Mouse (Mus musculus): ENCODE measurements around the gene Usp18. TPM values are rescaled to one million over a fixed set of nuclear protein-coding genes. Genes with fewer than 3 reads are reported as not detected.

The Usp18 gene
- polyA plus RNA-seq, 1 experiment from 2014 or later, result 30.4 TPM

GRCm38 (mm10) chr6:121221876-121222597 lies 23.7 kb upstream of the Usp18 start:
- Histone ChIP-seq H3K27me3 (replicated peaks; ENCODE audit: insufficient read depth, low read length) (no peaks in the 10 kb centered on the region), H3K9me3 (ENCODE audit: low read length) (no peaks in the 10 kb centered on the region), H3K36me3 (ENCODE audit: insufficient read depth, low read length) (no peaks in the 10 kb centered on the region), H3K4me2 (replicated peaks; ENCODE audit: low read depth, low read length) (no peak overlapping the region), H3K9ac (replicated peaks; ENCODE audit: low read depth) (no peak overlapping the region), H3K27ac (ENCODE audit: low read length) (no peak overlapping the region), H3K4me3 (ENCODE audit: low read depth, low read length) (no peak overlapping the region), H3K4me1 (ENCODE audit: insufficient read depth, low read depth, low read length) (no peaks in the 10 kb centered on the region)
- 72% methylated on average over 8 of the region's 8 CpGs for WGBS
- DNase-seq (ENCODE audit: low spot score) (no peak), ATAC-seq (no peak)
- no peak for TF ChIP-seq CTCF (IDR thresholded peaks at IDR 0.05)
- TF ChIP-seq EP300 (IDR thresholded peaks at IDR 0.05), result no peak

- Histone ChIP-seq H3K9ac (replicated peaks; ENCODE audit: low read depth) (no peak overlapping the region), H3K4me2 (replicated peaks; ENCODE audit: low read depth, low read length) (no peak overlapping the region), H3K4me1 (ENCODE audit: insufficient read depth, low read depth, low read length) (no peaks in the 10 kb centered on the region), H3K36me3 (ENCODE audit: insufficient read depth, low read length) (no peaks in the 10 kb centered on the region), H3K4me3 (ENCODE audit: low read depth, low read length) (no peak overlapping the region), H3K27me3 (replicated peaks; ENCODE audit: insufficient read depth, low read length) (no peaks in the 10 kb centered on the region), H3K27ac (ENCODE audit: low read length) (no peak overlapping the region), H3K9me3 (ENCODE audit: low read length) (no peaks in the 10 kb centered on the region)
- WGBS, result 96% methylated on average over 14 of the region's 14 CpGs
- DNase-seq (ENCODE audit: low spot score) (no peak), ATAC-seq (no peak)
- TF ChIP-seq EP300 (IDR thresholded peaks at IDR 0.05) (no peak), CTCF (IDR thresholded peaks at IDR 0.05) (no peak)
Measured at GRCm38 (mm10) chr6:121223001-121223400, 22.7 kb upstream of the Usp18 start.

DNA sequence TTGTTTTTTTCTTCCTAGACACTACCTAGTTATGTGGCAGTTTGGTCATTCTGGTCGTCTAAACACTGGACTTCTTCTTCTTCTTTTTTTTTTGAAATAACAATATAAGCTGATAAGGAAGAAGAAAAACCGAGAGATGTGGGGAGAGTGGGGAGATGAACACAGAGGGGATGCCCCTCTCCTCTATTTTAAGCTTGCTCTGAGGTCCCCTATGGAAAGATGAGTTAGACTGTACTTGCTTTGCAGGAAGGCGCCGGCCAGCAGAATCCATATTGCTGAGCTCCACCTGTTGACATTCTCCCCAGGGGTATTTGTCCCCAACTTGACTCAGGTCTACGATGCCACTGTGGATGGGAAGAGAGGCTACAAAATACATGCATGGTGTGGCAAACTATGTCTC lies 21.6 kb upstream of the Usp18 start:
- WGBS, result 64% methylated on average over 5 of the region's 5 CpGs
- no peak for ATAC-seq
- H3K9ac ChIP-seq (replicated peaks; ENCODE audit: low read depth), result no peak overlapping the region
- no peaks in the 10 kb centered on the region for H3K9me3 ChIP-seq (ENCODE audit: low read length)
- H3K4me1 ChIP-seq (ENCODE audit: insufficient read depth, low read depth, low read length), result no peaks in the 10 kb centered on the region
- no peak overlapping the region for H3K27ac ChIP-seq (ENCODE audit: low read length)
- no peak overlapping the region for H3K4me3 ChIP-seq (ENCODE audit: low read depth, low read length)
- no peaks in the 10 kb centered on the region for H3K36me3 ChIP-seq (ENCODE audit: insufficient read depth, low read length)
- TF ChIP-seq CTCF (IDR thresholded peaks at IDR 0.05), result no peak
- no peak for TF ChIP-seq EP300 (IDR thresholded peaks at IDR 0.05)
- H3K27me3 ChIP-seq (replicated peaks; ENCODE audit: insufficient read depth, low read length), result no peaks in the 10 kb centered on the region
- no peak for DNase-seq (ENCODE audit: low spot score)
- H3K4me2 ChIP-seq (replicated peaks; ENCODE audit: low read depth, low read length), result no peak overlapping the region

- Histone ChIP-seq H3K27me3 (replicated peaks; ENCODE audit: insufficient read depth, low read length) (no peaks in the 10 kb centered on the region), H3K27ac (ENCODE audit: low read length) (no peak overlapping the region), H3K4me1 (ENCODE audit: insufficient read depth, low read depth, low read length) (no peaks in the 10 kb centered on the region), H3K36me3 (ENCODE audit: insufficient read depth, low read length) (no peaks in the 10 kb centered on the region), H3K4me2 (replicated peaks; ENCODE audit: low read depth, low read length) (no peak overlapping the region), H3K9ac (replicated peaks; ENCODE audit: low read depth) (no peak overlapping the region), H3K4me3 (ENCODE audit: low read depth, low read length) (no peak overlapping the region), H3K9me3 (ENCODE audit: low read length) (no peaks in the 10 kb centered on the region)
- ATAC-seq (no peak), DNase-seq (ENCODE audit: low spot score) (no peak)
- WGBS, result 17% methylated on average over 6 of the region's 6 CpGs
- no peak for TF ChIP-seq EP300 (IDR thresholded peaks at IDR 0.05)
- no peak for TF ChIP-seq CTCF (IDR thresholded peaks at IDR 0.05)
Measured at GRCm38 (mm10) chr6:121224993-121225392, 20.7 kb upstream of the Usp18 start.

DNA sequence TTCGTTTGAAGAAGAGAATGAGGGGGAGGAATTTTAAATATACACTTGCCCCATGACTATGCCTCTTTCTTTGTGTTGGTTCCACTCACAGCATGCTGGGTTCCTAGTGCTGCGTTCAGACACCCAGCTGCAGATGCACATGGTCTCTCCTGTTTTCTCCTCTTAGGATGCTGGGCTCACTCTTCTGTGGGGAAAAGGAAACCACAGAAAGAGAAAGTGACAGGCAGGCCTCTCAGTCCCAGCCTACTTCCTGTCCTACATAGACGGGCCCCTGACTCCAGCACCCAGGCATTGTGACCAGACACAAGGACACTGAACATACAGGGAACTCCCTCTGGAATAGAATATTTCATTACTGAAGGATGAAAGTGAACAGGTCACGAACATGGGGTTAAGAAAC lies 19.7 kb upstream of the Usp18 start:
- H3K36me3 ChIP-seq (ENCODE audit: insufficient read depth, low read length), result no peaks in the 10 kb centered on the region
- no peaks in the 10 kb centered on the region for H3K27me3 ChIP-seq (replicated peaks; ENCODE audit: insufficient read depth, low read length)
- no peak for TF ChIP-seq EP300 (IDR thresholded peaks at IDR 0.05)
- no peak for TF ChIP-seq CTCF (IDR thresholded peaks at IDR 0.05)
- ATAC-seq (no peak), DNase-seq (ENCODE audit: low spot score) (no peak)
- H3K9ac ChIP-seq (replicated peaks; ENCODE audit: low read depth), result no peak overlapping the region
- H3K4me1 ChIP-seq (ENCODE audit: insufficient read depth, low read depth, low read length), result no peaks in the 10 kb centered on the region
- no peak overlapping the region for H3K4me3 ChIP-seq (ENCODE audit: low read depth, low read length)
- H3K4me2 ChIP-seq (replicated peaks; ENCODE audit: low read depth, low read length), result no peak overlapping the region
- no peak overlapping the region for H3K27ac ChIP-seq (ENCODE audit: low read length)
- WGBS, result 51% methylated on average over 4 of the region's 4 CpGs
- no peaks in the 10 kb centered on the region for H3K9me3 ChIP-seq (ENCODE audit: low read length)

- Histone ChIP-seq H3K9me3 (ENCODE audit: low read length) (no peaks in the 10 kb centered on the region), H3K36me3 (ENCODE audit: insufficient read depth, low read length) (no peaks in the 10 kb centered on the region), H3K4me2 (replicated peaks; ENCODE audit: low read depth, low read length) (no peak overlapping the region), H3K27ac (ENCODE audit: low read length) (no peak overlapping the region), H3K4me3 (ENCODE audit: low read depth, low read length) (no peak overlapping the region), H3K9ac (replicated peaks; ENCODE audit: low read depth) (no peak overlapping the region), H3K4me1 (ENCODE audit: insufficient read depth, low read depth, low read length) (no peaks in the 10 kb centered on the region), H3K27me3 (replicated peaks; ENCODE audit: insufficient read depth, low read length) (no peaks in the 10 kb centered on the region)
- TF ChIP-seq CTCF (IDR thresholded peaks at IDR 0.05) (no peak), EP300 (IDR thresholded peaks at IDR 0.05) (no peak)
- DNase-seq (ENCODE audit: low spot score) (no peak), ATAC-seq (no peak)
- 70% methylated on average over 2 of the region's 2 CpGs for WGBS
Measured at GRCm38 (mm10) chr6:121226744-121227143, 19.0 kb upstream of the Usp18 start.
